Mouse (Mus musculus): ENCODE measurements around the gene Adamts18.

DNA sequence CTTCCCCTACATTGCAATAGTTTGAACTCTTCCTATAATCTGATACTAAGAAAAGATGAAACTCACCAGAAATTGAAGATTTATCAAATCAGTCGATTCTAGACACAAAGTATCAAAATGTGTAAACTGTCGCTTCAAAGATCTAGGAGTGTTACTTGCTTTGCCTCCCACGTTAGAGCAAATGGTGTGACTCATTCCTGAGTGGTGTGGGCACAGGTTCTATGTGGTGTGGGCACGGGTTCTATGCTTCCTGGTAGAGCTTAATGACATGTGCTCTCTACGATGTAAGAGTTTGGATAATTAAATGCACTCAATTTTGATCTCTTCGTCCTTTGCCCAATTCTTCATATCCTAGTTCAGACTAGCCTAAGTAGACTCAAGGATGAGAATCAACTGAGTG lies 23.9 kb upstream of the Adamts18 start:
- TF ChIP-seq CTCF (IDR thresholded peaks at IDR 0.05; ENCODE audit: low read depth), result no peak
- no peak for TF ChIP-seq EP300 (IDR thresholded peaks at IDR 0.05; ENCODE audit: low read depth)

Measured in heart, postnatal 0 days (tissue).